Mouse (Mus musculus): ENCODE measurements around the gene Ltk.

- no peak for TF ChIP-seq CTCF (IDR thresholded peaks at IDR 0.05)
- TF ChIP-seq EP300 (IDR thresholded peaks at IDR 0.05), result no peak
Measured at GRCm38 (mm10) chr2:119803618-119804274, 43.5 kb upstream of the Ltk start.
